Comparison of ENCODE assay signal across 8 mouse cellular contexts in the genomic region with DNA sequence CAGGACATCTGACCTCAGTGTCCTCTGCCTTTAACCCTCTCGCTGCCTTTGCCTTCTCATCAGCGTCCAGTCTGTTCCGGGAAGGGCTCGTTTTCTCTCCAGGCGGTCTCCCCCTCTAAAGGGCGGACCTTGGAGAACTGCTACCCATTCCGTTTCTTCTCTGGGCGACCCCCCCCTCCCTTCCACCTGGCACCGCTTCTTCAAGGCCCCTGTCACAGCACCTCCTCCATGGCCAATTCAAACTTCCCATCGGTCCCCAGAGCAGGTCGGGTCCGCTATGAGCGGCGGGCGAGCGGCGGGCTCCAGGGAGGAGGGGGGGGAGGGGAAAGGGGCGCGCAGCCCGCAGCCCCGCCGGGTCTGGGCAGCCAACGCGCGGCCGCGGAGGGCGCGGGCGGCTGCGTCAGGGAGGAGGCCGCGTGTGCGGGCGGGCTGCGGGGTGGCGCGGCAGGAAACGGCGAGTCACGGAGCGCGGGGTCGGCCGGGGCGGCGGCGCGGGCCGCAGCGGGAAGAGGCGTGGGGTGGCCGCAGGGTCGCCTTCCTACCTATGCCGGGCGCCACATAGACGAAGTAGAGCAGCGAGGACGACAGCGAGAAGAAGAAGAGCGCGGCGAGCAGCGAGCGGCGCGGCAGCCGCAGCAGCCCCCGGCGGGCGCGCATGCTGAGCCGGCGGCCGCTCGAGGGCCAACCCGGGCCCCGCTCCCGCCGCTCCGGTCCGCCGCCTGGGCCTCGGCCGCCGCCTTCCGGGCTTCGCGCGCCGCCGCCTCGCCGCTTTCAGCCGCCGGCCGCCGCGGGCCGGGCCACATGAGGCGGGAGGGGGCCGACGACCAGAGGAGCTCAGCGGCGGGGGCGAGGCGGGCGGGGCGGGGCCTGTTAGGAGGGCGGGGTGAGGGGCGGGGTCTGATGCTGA. TPM values are rescaled to one million over a fixed set of nuclear protein-coding genes. Genes with fewer than 3 reads are reported as not detected.
DNase-seq lines count a peak whose midpoint lies in the region; ATAC-seq and TF ChIP-seq lines count a peak whose summit lies in the region.

TSS of gene B4galt5 (minus strand) at position 808 of the 907 bp plus-strand sequence.

- H3K27me3 ChIP-seq in spleen, adult 2 months (ENCODE audit: control insufficient read depth, insufficient read depth, low read length): no peaks in the 10 kb centered on the region
- H3K27me3 ChIP-seq in liver, adult 2 months (ENCODE audit: control insufficient read depth, insufficient read depth, low read length): no peaks in the 10 kb centered on the region
- H3K27me3 ChIP-seq in neural tube, embryonic 15.5 days (replicated peaks): 0 out of 2 replicates have a peak, but pooled peaks cover 8% of the 10 kb centered on the region

- no peak for TF ChIP-seq CTCF in spleen, adult 2 months (IDR thresholded peaks at IDR 0.05; ENCODE audit: extremely low read depth, insufficient read depth, insufficient read length, insufficient replicate concordance)
- TF ChIP-seq CTCF in liver, adult 2 months (IDR thresholded peaks at IDR 0.05; ENCODE audit: low read depth, low read length): no peak

- no peak for TF ChIP-seq POLR2A in spleen, adult 2 months (IDR thresholded peaks at IDR 0.05; ENCODE audit: low read depth, low read length)
- 0 out of 2 replicates have a peak, but pooled peaks have one; percentile 47 for TF ChIP-seq POLR2A in liver, adult 2 months (IDR thresholded peaks at IDR 0.05; ENCODE audit: extremely low read depth, insufficient read depth, low read length)

- ATAC-seq in inflammation-experienced regulatory T-cells, adult 6 months: peak; percentile 7
- peak; percentile 53 for ATAC-seq in neural tube, embryonic 15.5 days (ENCODE audit: low FRiP score)

- H3K27ac ChIP-seq in spleen, adult 2 months (ENCODE audit: insufficient read depth, low read length): peak within 1 kb of the TSS; percentile 92
- peak within 1 kb of the TSS; percentile 84 for H3K27ac ChIP-seq in liver, adult 2 months (replicated peaks; ENCODE audit: insufficient read depth, low read depth, low read length)
- H3K27ac ChIP-seq in neural tube, embryonic 15.5 days (replicated peaks): peak within 1 kb of the TSS; percentile 91

- no peak for DNase-seq in spleen, adult 2 months (ENCODE audit: low read depth in 1 of 2, low spot score in 2 of 2)
- DNase-seq in spleen, adult 18-20 months: no peak
- peak; percentile 54 for DNase-seq in cerebellum, adult 11 months
- DNase-seq in gastrocnemius, postnatal 14 days: peak; percentile 40
- no peak for DNase-seq in liver, adult 2 months (ENCODE audit: extremely low read depth, low read depth, low spot score)
- DNase-seq in c-Kit-positive CD71-positive TER-119-positive erythroid progenitor cells, embryonic 14.5 days (ENCODE audit: low spot score): no peak

- intact Hi-C loops in gastrocnemius, postnatal 14 days (cut with DNase I; ENCODE audit: low total_unique reads): no loop called here

- peaks cover 24% of the 10 kb centered on the region; the same call in 1 of the 2 replicates for H3K4me1 ChIP-seq in spleen, adult 2 months (ENCODE audit: control insufficient read depth, insufficient read depth, insufficient read length)
- peaks cover 21% of the 10 kb centered on the region for H3K4me1 ChIP-seq in liver, adult 2 months (ENCODE audit: control insufficient read depth, insufficient read depth, low read length)
- peaks cover 41% of the 10 kb centered on the region for H3K4me1 ChIP-seq in neural tube, embryonic 15.5 days

- H3K4me3 ChIP-seq in spleen, adult 2 months (ENCODE audit: extremely low read depth, insufficient read depth, insufficient read length): peak within 1 kb of the TSS; percentile 84
- H3K4me3 ChIP-seq in liver, adult 2 months (ENCODE audit: insufficient read depth, low read depth, low read length): peak within 1 kb of the TSS; percentile 74
- H3K4me3 ChIP-seq in neural tube, embryonic 15.5 days (replicated peaks): peak within 1 kb of the TSS; percentile 84

- H3K9me3 ChIP-seq in neural tube, embryonic 15.5 days (replicated peaks): no peaks in the 10 kb centered on the region

- no peaks in the 10 kb centered on the region for H3K36me3 ChIP-seq in spleen, adult 2 months (ENCODE audit: control insufficient read depth, insufficient read depth, low read length)
- H3K36me3 ChIP-seq in liver, adult 2 months (ENCODE audit: control insufficient read depth, insufficient read depth, low read length): no peaks in the 10 kb centered on the region
- no peaks in the 10 kb centered on the region for H3K36me3 ChIP-seq in neural tube, embryonic 15.5 days

- H3K9ac ChIP-seq in liver, adult 2 months (ENCODE audit: low read depth, low read length): peak within 1 kb of the TSS; percentile 97
- peak within 1 kb of the TSS; percentile 86 for H3K9ac ChIP-seq in neural tube, embryonic 15.5 days (replicated peaks)

- peaks cover 31% of the 10 kb centered on the region for H3K79me2 ChIP-seq in liver, adult 2 months (ENCODE audit: control insufficient read depth, insufficient read depth, low read length)

- H3K4me2 ChIP-seq in neural tube, embryonic 15.5 days: peak within 1 kb of the TSS; percentile 78

- WGBS in spleen, adult 2 months: 2% methylated on average over 81 of the region's 111 CpGs
- 1% methylated on average over 82 of the region's 111 CpGs for WGBS in liver, adult 2 months
- 0% methylated on average over 75 of the region's 111 CpGs for WGBS in neural tube, embryonic 15.5 days

RNA-seq across cellular contexts. Expression of gene B4galt5, which starts in this region (rescaled TPM):
- polyA plus RNA-seq in spleen, adult 2 months (2012; rRNA removed): 20.5 and 22.6 TPM in 2 replicates
- 10 to 100 TPM; 15.0 to 17.6 TPM for total RNA-seq in gastrocnemius, postnatal 14 days (2021)
- 10 to 100 TPM in 1 of 3 experiments, 1 to 10 TPM in 2; 5.1 to 16.7 (median 5.2) TPM for polyA plus RNA-seq in inflammation-experienced regulatory T-cells, adult 6 months (2017; shearing (Covaris generic))
- total RNA-seq in liver, adult 2 months (2014; rRNA removed): 8.1 and 17.7 TPM in 2 replicates
- polyA plus RNA-seq in liver, adult 2 months (2012; rRNA removed): 14.9 and 15.7 TPM in 2 replicates
- polyA plus RNA-seq in neural tube, embryonic 15.5 days (2015; fragmentation: Nextera tagmentation; extraction: Ambion mirVana): 19.9 and 28.4 TPM in 2 replicates

Comparison
In these comparisons a context has a peak if more than half of its experiments do, and no peak if none do; other contexts are left out.
1. DNase-seq: peak in cerebellum, adult 11 months (single experiment) and gastrocnemius, postnatal 14 days (single experiment); none in spleen, adult 2 months (0 of 2), spleen, adult 18-20 months (0 of 2), liver, adult 2 months (single experiment) and c-Kit-positive CD71-positive TER-119-positive erythroid progenitor cells, embryonic 14.5 days (single experiment).
2. Peak in every context shown above with its lines, with median percentiles within 50 percentile points of each other: H3K27ac ChIP-seq and H3K4me3 ChIP-seq.